Mouse (Mus musculus) erythroblast, adult 5-6 weeks (primary cell): ENCODE data around the gene Dnal4. TPM values are rescaled to one million over a fixed set of nuclear protein-coding genes. Genes with fewer than 3 reads are reported as not detected.

ENCODE experiments used
- ATAC-seq: replicated peaks from 2 replicates; pipeline ENCODE4 v1.8.0; 2016; ENCODE audit warnings: moderate number of reproducible peaks, mild to moderate bottlenecking, moderate TSS enrichment, inconsistent platforms; ENCODE audit not compliant: poor library complexity, low FRiP score, severe bottlenecking
- total RNA-seq, 2 experiments: library from RNA; stranded (forward) in 1 of 2; stranded (reverse) in 1 of 2; fragments of 150-400 nt in 1 of 2; fragments of 200-764, 138-1000 nt in 1 of 2; gene quantifications; 2 replicates each; pipeline versions ENCODE4 v1.2.3 to v1.2.4; 2015 to 2017; ENCODE audit warnings: low replicate concordance in 2 of 2

Gene Dnal4
- total RNA-seq, 2 experiments from 2014 or later: 0.68 TPM; not detected in 1

DNA sequence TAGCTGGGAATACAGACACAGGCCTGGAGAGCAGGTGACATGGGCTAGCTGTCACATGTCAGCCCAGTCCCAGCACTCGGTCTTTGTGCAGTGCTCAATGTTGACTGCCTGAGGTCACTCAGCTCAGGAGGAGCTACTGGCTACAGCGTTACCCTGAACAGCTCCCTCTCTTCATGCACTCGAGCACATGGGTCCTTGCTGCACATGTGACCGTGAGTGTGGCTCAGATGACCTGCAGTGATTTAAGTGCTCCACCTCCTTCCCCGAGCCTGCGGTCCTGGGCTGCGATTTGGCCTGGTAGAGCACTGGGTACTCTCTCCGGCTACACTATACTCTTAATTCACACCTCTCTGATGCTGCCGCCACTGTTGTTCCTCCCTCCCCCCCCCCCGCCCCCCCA lies 11.5 kb downstream of the Dnal4 start:
- no peak for ATAC-seq

- ATAC-seq: no peak
Observed at GRCm38 (mm10) chr15:79765361-79765760, 12.3 kb downstream of the Dnal4 start.

DNA sequence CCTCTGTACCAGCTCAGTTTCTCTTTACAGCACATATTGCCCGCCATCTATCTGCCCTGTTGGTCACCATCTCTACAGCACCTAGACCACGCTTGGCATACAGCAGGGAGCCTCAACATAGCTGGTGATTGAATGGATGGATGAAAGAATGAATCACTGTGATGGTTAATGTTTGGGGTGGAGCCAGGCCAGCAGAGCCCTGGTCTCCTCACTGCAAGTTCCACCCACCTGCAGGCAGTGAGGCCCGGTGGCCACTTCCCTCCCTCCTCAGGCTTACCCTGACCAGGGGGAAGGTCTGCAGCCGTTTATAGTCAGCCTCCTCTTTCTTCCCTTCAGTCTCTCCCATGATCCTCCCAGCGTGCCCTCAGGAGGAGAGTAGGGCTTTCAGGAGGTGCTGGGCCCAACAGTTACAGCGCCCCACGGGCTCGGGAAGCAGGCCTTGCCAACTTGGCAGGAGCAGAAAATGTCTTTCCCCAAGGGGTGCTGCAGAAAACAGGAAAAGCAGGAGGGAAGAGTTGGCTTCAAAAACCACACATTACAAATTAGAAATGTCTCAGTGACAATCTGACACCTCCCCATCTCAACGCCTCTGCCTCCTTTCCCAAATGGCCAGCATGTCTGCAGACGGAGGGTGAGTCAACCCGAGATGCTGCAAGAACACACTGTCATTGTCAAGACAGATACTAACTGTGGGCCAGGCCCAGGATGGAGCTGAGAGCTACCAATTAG lies 12.9 kb downstream of the Dnal4 start:
- no peak for ATAC-seq

GRCm38 (mm10) chr15:79763601-79764246 lies 13.9 kb downstream of the Dnal4 start:
- ATAC-seq: no peak

DNA sequence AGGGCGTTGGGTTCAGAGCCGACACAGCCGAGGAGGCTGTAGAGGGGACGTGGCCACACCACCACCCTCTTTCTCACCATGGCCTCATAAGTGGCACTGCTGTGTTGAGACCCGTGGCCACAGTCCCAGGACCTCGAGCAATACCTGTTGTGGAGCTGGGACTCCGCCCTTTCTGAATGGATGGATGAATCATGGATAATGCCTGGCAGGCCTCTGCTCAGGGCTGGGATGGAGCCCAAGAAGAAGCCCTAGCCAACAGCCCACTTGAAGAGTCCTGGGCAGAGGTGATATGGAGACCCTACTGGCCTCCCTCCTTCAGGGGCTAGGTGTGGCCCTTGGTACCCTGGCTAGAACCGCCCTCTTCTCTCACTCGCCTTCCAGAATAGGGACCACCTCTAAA lies 14.6 kb downstream of the Dnal4 start:
- no peak; the same call in 1 of the 2 replicates for ATAC-seq

GRCm38 (mm10) chr15:79760956-79761355 lies 16.7 kb downstream of the Dnal4 start:
- ATAC-seq: no peak

DNA sequence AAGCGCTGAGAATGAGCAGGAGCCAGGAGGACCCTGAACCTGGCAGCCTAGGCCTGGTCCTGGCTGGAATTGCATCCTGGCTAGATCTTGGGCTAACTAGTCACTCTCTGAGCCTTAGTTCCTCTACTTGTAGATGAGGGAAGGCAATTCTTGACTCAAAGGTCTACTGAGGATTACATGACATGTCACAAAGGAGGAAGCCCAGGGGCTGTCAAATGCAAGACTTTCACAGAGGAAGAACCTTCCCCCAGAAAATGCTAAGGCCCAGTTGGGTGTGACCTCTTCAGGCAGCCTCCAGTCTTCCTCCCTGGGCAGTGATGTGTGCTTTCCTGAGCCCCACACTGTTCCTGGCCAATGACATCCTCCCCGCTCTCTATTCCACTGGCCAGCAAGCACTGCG lies 20.5 kb downstream of the Dnal4 start:
- no peak for ATAC-seq

GRCm38 (mm10) chr15:79755977-79756625 lies 21.5 kb downstream of the Dnal4 start:
- no peak for ATAC-seq

DNA sequence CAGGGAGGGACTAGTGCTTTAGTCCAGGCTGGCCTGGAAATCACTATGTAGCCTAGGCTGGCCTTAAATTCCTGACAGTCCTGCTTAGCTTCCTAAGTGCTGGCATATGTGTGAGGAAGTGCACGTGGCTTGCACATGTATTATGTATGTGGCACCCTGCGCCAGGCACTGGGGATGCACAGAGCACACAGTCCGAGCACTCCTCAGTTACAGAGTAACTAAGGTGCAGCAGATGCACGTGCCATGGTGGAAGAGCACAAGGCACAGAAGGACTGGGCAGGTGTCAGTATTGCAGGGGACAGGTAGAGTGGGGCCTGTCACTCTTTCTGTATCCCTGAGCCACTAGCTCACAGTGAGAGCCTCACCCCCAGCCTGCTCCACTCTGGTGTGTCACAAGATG lies 22.5 kb downstream of the Dnal4 start:
- no peak for ATAC-seq

GRCm38 (mm10) chr15:79753873-79754272 lies 23.8 kb downstream of the Dnal4 start:
- no peak for ATAC-seq

GRCm38 (mm10) chr15:79753420-79753752 lies 24.3 kb downstream of the Dnal4 start:
- ATAC-seq: peak; percentile 31; the same call in 1 of the 2 replicates

DNA sequence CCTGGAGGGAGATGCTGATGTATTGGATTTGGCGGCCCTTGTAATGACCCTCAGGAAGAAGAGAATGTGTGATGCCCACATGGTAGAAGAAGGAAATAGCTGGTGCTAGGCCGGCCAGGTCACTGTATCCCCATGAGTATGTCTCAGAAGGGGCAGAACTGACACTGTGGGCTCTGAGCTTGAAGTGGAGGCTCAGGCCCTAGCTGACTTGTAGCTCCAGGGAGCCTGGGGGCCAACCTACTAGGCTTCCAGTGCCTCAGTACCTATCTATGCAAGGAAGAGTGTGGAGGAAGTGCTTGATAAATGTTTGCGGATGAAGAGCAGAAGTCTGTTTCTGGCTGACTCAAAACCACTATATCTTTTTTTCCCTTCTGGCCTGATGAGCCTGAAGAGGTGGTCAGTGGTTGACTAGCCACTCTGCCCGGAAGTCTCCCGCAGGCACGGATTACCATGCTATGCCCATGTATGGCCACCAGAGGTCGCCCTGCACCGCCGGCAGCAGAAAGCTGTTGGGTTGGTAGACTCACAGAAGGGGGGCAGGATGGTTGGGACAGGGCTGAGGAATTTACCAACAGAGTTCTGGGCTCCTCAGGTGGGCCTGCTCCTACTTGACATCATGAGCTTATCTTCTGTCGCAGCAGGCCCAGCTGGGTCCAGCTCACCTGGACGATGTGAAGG lies 24.8 kb downstream of the Dnal4 start:
- peak; percentile 77 for ATAC-seq

DNA sequence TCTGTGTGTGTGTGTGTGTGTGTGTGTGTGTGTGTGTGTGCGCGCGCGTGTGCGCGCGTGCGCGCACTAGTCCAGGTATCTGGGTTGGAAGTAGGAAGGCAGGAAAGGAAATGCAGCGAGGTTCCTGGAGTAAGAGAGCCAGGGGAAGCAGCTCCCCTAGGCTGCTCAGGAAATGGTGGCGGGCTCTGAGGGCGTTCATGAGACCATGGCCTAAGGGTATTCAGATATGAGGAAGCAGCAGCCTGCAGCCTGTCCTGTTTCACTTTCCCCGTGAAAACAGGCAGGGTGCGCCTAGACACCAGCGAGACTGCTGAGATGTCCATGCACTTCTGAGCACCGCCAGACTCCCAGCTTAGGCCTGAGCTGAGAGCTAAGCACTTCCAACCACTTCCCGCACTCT lies 25.9 kb downstream of the Dnal4 start:
- ATAC-seq: no peak

DNA sequence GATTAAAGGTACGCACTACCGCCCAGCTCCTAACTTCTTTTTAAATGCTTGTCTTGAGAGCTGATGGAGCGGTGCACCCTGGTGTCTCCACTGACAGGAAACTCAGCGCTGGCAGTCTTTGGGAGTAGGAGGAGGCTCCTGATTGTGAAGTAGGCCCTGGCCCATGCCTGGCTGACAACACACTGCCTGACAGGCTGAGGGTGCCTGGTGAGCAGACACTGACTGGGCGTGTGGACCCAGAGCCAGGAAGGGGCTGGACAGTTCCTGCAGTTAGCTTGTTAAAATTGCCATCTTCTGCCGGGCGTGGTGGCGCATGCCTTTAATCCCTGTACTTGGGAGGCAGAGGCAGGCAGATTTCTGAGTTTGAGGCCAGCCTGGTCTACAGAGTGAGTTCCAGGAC lies 27.4 kb downstream of the Dnal4 start:
- no peak for ATAC-seq

GRCm38 (mm10) chr15:79749162-79749561 lies 28.5 kb downstream of the Dnal4 start:
- ATAC-seq: no peak

DNA sequence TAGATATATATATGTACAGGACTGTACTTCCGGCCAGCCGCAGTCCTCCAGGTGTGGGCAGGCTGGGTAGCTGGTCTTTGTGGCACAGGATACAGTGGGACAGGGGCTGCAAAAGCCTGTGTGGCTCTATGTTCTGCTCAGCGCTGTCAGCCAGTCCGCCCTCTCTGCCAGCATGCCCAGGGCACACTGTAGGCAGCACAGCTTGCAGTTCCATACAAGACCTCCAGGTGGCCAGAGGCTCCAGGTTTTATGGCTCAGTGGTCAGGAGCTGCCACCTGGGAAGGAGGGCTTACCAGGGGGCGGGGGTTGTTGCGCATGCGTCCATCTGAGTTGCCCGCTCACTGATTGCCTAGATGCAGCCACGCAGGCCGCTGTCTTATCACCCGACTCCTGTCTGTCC lies 29.7 kb downstream of the Dnal4 start:
- ATAC-seq: peak; percentile 77

DNA sequence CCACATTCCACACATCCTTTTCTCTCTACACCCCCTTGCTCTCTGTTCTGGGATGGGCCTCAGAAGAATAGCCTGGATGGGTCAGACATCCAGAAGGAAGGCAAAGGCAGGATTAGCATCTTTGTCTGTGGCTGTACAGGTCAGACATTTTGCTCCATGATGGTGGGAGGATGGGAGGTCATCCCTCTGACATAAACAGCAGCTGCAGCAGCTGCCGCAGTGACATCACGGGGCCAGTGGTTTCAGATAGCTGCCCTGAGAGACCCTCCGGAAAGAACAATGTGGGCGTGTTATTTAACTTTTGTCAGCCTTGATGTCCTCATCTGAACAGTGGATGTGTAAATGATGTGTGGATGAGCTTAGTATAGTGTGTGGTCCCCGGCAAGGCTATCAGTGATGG lies 31.8 kb downstream of the Dnal4 start:
- ATAC-seq: no peak

GRCm38 (mm10) chr15:79745312-79745711 lies 32.3 kb downstream of the Dnal4 start:
- ATAC-seq: no peak

DNA sequence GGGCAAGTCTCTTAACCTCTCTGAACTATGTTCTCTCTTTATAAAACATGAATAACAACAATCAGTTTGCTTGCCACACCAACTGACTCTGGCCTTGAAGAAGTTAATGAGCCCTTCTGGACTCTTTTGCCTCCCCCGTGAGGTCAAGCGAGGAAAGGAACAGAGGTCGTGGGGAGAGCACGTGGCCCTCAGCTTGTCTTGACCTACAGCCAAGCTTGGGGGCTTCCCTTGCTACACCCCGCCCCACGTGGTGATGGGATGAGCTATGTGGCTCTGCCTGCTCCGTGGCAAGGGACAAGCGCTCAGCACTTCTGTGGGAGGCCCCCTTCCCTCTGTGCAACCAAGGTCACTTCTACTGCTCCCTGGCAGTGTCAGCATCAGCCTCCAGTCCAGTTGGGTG lies 32.9 kb downstream of the Dnal4 start:
- no peak for ATAC-seq

DNA sequence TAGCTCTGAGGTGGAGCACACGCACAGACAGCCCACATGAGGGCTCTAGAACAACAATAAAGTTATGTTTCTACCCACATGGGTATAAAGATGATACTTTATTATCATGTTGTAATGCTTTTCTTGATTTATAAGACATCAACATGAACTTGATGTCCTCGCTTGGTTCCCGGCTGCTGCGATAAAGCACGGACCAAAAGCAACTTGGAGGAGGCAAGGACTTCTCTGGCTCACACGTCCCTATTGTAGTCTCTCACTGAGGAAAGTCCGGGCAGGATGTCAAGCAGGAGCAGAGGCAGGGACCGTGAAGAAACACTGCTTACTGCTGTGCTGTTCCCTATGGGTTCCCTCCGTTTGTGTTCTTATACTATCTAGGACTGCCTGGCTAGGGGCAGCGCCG lies 33.6 kb downstream of the Dnal4 start:
- ATAC-seq: no peak

- no peak for ATAC-seq
Observed at GRCm38 (mm10) chr15:79742706-79743023, 35.0 kb downstream of the Dnal4 start.
